Mouse (Mus musculus): ENCODE measurements around the gene Gatad2a. TPM values are rescaled to one million over a fixed set of nuclear protein-coding genes. Genes with fewer than 3 reads are reported as not detected.
"Not testable (repeated sequence)": the region's sequence is repeated elsewhere in the genome, so short reads cannot be mapped to it uniquely, and the experiment has no call there.

Gene Gatad2a
- polyA plus RNA-seq, 1 experiment from 2014 or later = 58.9 TPM

DNA sequence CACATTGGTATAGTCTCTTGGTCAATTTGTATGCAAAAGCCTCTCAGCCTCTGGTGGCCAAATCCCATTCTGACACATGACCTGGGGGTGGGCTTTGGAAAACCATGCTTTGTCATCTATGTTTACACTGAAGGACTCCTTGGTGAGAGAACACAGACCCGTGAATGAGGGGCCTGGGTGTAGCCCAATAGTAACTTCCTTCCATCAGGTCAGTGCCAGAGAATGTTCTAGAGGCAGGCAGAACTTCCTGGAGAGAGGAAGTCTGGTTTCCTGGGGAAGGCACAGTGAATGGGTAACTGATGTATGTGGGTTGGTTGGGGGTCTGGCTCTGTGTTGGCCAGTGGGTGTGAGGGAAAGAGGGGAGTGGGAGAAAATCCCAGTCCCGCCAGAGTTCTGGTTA is 9.0 kb upstream of the Gatad2a start:
- Histone ChIP-seq H3K27ac (no peak overlapping the region), H3K9me3 (replicated peaks) (no peaks in the 10 kb centered on the region), H3K36me3 (no peaks in the 10 kb centered on the region), H3K4me3 (no peak overlapping the region), H3K27me3 (ENCODE audit: low read depth, poor library complexity, severe bottlenecking) (no peaks in the 10 kb centered on the region), H3K4me1 (peaks cover 10% of the 10 kb centered on the region)
- WGBS = 57% methylated on average over 2 of the region's 2 CpGs
- DNase-seq (ENCODE audit: low spot score) = no peak

DNA sequence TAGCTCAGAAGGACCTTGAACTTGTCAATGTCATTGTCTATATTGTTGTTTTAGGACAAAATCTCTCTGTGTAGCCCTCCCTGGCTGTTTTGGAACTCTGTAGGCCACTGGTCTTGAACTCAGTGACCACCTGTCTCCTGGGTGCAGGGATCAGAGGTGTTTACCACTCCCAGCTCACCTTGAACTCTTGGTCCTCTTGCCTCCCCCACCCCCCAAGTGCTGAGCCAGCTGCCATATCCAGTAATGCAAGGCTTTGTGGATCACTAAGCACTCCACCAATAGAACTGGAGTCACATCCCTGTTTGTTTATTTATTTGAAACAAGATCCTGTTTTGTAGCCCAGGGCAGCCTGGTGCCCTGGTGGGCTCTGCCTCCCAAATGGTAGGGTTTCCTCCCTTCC is 8.2 kb upstream of the Gatad2a start:
- Histone ChIP-seq H3K9me3 (replicated peaks) (no peaks in the 10 kb centered on the region), H3K4me1 (peaks cover 10% of the 10 kb centered on the region), H3K27ac (no peak overlapping the region), H3K27me3 (ENCODE audit: low read depth, poor library complexity, severe bottlenecking) (no peaks in the 10 kb centered on the region), H3K36me3 (no peaks in the 10 kb centered on the region), H3K4me3 (no peak overlapping the region)
- no peak for DNase-seq (ENCODE audit: low spot score)

DNA sequence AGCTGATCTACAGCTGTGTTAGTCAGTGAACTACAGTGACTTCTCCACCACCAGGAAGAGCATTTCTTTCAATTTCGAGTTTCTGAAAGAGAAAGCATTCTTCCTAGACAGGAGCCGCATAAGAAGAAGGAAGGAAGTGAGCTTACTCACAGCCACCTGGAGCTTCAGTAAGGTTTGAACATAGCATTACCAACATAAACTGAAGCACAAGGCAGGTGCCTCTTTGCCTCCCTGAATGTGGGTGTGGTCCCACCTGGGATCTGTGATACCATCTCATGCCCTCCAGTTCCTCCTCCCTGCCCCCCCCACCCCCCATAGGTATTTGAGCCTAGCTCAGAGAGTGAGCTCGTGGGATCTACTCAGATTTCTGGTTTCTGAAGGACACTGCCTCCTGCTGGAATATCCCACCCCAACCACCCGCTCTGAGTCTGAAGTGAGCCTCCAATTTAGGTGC is 7.0 kb upstream of the Gatad2a start:
- Histone ChIP-seq H3K4me1 (peaks cover 10% of the 10 kb centered on the region), H3K4me3 (no peak overlapping the region), H3K27me3 (ENCODE audit: low read depth, poor library complexity, severe bottlenecking) (no peaks in the 10 kb centered on the region), H3K27ac (no peak overlapping the region), H3K36me3 (no peaks in the 10 kb centered on the region), H3K9me3 (replicated peaks) (no peaks in the 10 kb centered on the region)
- WGBS = 59% methylated on average over 4 of the region's 4 CpGs
- no peak for DNase-seq (ENCODE audit: low spot score)

DNA sequence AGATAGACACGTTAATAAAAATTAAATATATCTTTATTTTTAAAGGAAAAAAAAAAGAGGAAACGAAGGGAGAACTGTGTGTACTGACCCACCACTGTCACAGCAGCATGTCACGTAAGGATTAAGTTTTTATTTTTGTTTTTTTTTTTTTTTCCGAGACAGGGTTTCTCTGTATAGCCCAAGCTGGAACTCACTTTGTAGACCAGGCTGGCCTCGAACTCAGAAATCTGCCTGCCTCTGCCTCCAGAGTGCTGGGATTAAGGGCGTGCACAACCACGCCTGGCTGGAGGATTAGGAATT is 5.7 kb upstream of the Gatad2a start:
- 42% methylated on average over 7 of the region's 7 CpGs for WGBS
- DNase-seq (ENCODE audit: low spot score); H3K36me3 ChIP-seq; H3K27ac ChIP-seq; H3K9me3 ChIP-seq (replicated peaks); H3K27me3 ChIP-seq (ENCODE audit: low read depth, poor library complexity, severe bottlenecking): not testable (repeated sequence)
- Histone ChIP-seq H3K4me3 (peak overlapping the region; percentile 41; the same call in 1 of the 2 replicates), H3K4me1 (peaks cover 14% of the 10 kb centered on the region)

DNA sequence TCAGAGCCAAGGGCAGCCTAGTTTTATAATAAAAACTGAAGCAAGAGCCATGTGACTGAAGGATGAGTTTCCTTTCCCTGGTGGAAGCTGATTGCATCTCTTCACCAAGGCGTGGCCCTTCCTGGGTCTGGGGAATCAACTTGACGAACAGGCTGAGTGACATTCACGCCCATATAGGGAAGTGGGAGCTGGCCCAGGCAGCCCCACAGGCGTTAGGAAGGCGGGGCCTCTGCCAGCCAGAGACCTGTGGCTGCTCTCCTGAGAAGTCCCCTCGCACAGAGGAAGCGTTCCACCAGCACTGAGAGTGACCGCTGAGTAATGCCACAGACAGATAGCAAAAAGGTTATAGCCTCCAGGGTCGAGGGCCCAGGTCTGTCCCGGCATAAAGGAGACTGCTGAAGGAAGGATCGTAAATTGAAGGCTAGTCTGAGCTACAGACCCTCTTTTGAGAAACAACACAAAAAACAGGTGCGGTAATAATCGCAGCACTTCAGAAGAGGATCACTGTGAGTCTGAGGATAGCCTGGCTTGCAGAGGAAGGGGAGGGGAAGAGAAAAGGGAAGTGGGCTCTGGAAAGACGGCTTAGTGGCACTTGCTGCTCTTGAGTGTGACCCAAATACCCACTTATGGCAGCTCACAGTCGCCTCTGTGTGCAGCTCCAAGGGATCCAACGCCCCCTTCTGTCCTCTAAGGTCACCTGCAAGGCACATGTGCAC is 5.2 kb upstream of the Gatad2a start:
- H3K36me3 ChIP-seq = no peaks in the 10 kb centered on the region
- peaks cover 18% of the 10 kb centered on the region for H3K4me1 ChIP-seq
- H3K9me3 ChIP-seq (replicated peaks) = no peaks in the 10 kb centered on the region
- peak overlapping the region; percentile 57; the same call in 1 of the 2 replicates for H3K27ac ChIP-seq
- H3K4me3 ChIP-seq = peak overlapping the region; percentile 41
- DNase-seq (ENCODE audit: low spot score) = peak; percentile 50
- no peaks in the 10 kb centered on the region for H3K27me3 ChIP-seq (ENCODE audit: low read depth, poor library complexity, severe bottlenecking)
- 2% methylated on average over 16 of the region's 16 CpGs for WGBS

DNA sequence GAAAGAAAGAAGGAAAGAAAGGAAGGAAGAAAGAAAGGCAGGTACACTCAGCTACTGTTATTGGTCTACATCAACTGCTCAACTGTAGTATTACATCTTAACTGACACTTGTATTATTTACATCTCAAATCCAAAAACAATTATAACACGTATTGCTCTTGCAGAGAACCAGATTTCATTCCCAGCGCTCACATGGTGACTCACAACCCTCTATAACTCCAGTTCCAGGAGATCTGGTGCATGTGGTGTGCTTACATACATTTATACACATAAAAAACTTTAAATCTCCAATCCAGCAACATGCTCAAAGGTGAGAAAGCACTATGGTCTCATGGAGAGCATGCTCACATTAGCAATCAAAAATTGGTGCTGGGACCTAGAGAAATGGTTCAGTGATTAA is 4.0 kb upstream of the Gatad2a start:
- Histone ChIP-seq H3K27me3 (ENCODE audit: low read depth, poor library complexity, severe bottlenecking) (no peaks in the 10 kb centered on the region), H3K27ac (no peak overlapping the region), H3K9me3 (replicated peaks) (no peaks in the 10 kb centered on the region), H3K4me3 (no peak overlapping the region), H3K4me1 (peaks cover 21% of the 10 kb centered on the region), H3K36me3 (no peaks in the 10 kb centered on the region)
- DNase-seq (ENCODE audit: low spot score) = no peak
- 85% methylated on average over 2 of the region's 2 CpGs for WGBS

DNA sequence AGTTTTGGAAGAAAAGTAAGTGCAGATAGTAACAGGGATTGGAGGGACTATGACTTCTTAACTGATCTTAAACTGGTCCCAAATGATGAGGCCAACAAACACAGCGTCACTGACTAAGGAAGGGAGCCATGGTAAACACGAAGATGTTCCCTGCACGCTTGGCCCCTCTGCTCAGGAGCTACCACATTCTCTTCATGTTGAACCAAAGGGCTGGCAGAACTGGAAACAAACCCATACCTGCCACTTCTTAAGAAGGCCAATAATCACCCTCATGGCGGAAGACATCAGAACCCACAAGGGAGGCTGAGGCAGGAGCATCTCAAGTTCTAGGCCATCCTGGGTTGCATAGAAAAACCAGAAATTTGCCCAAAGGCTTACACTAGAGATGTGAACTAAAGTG is 3.1 kb upstream of the Gatad2a start:
- no peaks in the 10 kb centered on the region for H3K9me3 ChIP-seq (replicated peaks)
- peaks cover 27% of the 10 kb centered on the region for H3K4me1 ChIP-seq
- H3K4me3 ChIP-seq = no peak overlapping the region
- 96% methylated on average over 4 of the region's 4 CpGs for WGBS
- no peaks in the 10 kb centered on the region for H3K27me3 ChIP-seq (ENCODE audit: low read depth, poor library complexity, severe bottlenecking)
- no peak overlapping the region for H3K27ac ChIP-seq
- DNase-seq (ENCODE audit: low spot score) = no peak
- no peaks in the 10 kb centered on the region for H3K36me3 ChIP-seq

DNA sequence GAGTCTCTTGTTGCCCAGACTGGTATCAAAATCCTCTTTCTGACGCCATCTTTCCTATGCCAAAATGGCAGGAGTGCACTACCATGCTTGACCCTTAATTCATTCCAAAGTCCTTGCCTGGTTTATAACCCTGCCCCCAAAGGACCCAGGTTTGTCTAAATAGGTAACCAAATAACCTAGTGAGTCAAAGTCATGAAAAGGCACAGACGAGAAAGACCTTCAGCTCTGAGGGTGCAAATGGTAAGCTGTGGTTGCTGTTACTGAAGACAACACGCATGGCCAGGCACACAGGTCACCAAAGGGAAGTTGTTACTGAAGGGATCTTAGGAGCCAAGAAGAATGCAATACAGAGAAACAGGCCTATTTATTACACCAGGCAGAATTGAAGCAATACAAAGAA is 2.5 kb upstream of the Gatad2a start:
- WGBS = 94% methylated on average over 3 of the region's 3 CpGs
- Histone ChIP-seq H3K4me1 (peaks cover 29% of the 10 kb centered on the region), H3K27ac (no peak overlapping the region), H3K36me3 (no peaks in the 10 kb centered on the region), H3K27me3 (ENCODE audit: low read depth, poor library complexity, severe bottlenecking) (no peaks in the 10 kb centered on the region), H3K4me3 (no peak overlapping the region), H3K9me3 (replicated peaks) (no peaks in the 10 kb centered on the region)
- no peak for DNase-seq (ENCODE audit: low spot score)

DNA sequence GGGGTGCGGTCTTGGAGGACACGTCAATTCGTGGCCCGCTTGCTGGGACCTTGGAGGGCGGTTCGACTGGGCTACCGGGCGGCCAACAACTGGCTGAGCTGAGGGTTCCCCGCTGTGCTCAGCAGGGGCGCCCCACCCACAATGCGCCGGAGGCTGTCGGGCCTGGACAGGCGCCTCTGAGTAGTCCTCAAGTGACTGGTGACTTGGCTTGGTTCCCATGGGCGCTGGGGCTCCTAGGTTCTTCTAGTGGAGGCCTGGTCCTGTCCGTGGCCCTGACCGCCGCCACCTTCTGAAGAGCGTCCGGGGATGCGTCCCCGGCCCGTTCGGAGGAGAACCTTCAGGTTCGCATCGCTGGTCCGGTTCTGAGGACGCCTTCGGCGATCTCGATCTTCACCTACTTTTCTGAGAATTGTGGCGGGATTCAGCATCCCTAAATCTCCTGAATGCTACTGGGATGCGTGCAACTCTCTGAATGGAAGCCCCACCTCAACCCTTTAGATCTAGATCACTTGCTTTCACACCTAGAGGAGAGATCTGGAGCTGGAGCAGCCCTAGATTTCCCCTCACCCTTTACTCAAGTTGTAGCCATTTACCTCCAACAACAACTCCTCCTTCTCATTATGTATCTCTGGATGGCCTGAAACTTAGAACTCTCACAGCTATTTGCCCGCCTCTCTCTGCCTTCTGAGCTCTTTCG is 553 bp upstream of the Gatad2a start:
- Histone ChIP-seq H3K9me3 (replicated peaks) (no peaks in the 10 kb centered on the region), H3K4me1 (peaks cover 33% of the 10 kb centered on the region), H3K36me3 (peaks cover 14% of the 10 kb centered on the region), H3K27me3 (ENCODE audit: low read depth, poor library complexity, severe bottlenecking) (no peaks in the 10 kb centered on the region), H3K27ac (peak overlapping the region; percentile 92), H3K4me3 (peak overlapping the region; percentile 98)
- 4% methylated on average over 35 of the region's 35 CpGs for WGBS
- no peak for DNase-seq (ENCODE audit: low spot score)

DNA sequence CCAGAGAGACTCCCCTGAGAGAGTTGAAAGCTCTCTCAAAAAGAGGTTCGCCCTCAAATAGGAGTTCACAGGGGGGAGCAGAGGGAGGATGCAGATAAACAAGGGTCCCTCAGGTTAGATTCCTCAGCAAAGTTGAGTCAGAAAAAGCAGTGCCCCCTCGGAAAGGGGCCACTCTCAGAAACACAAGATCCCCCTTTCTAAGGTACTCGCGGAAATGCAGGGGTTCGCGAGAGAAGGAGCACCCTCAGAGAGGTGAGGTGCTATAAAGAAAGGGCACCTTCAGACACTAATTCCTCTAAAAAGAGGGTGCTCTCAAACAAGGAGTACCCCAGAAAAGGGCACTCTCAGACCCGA is 785 bp downstream of the Gatad2a start:
- Histone ChIP-seq H3K4me3 (peak overlapping the region; percentile 98), H3K27me3 (ENCODE audit: low read depth, poor library complexity, severe bottlenecking) (no peaks in the 10 kb centered on the region), H3K4me1 (peaks cover 25% of the 10 kb centered on the region), H3K9me3 (replicated peaks) (no peaks in the 10 kb centered on the region), H3K27ac (peak overlapping the region; percentile 92), H3K36me3 (peaks cover 14% of the 10 kb centered on the region)
- WGBS = under 1% methylated on average over 7 of the region's 7 CpGs
- DNase-seq (ENCODE audit: low spot score) = no peak

DNA sequence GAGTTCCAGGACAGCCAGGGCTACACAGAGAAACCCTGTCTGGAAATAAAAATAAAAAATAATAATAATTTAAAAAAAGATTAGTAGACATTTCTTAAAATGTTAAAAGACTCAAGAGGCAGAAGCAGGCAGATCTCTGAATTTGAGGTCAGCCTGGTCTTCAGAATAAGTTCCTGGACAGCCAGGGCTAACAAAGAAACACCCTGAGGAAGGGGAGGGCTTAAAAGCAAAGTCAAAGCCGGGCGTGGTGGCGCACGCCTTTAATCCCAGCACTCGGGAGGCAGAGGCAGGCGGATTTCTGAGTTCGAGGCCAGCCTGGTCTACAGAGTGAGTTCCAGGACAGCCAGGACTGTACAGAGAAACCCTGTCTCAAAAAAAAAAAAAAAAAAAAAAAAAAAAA is 7.2 kb downstream of the Gatad2a start:
- not testable (repeated sequence) for H3K4me3 ChIP-seq; H3K4me1 ChIP-seq; H3K27ac ChIP-seq; DNase-seq (ENCODE audit: low spot score); H3K9me3 ChIP-seq (replicated peaks); H3K27me3 ChIP-seq (ENCODE audit: low read depth, poor library complexity, severe bottlenecking)
- peaks cover 16% of the 10 kb centered on the region for H3K36me3 ChIP-seq
- 92% methylated on average over 7 of the region's 7 CpGs for WGBS

DNA sequence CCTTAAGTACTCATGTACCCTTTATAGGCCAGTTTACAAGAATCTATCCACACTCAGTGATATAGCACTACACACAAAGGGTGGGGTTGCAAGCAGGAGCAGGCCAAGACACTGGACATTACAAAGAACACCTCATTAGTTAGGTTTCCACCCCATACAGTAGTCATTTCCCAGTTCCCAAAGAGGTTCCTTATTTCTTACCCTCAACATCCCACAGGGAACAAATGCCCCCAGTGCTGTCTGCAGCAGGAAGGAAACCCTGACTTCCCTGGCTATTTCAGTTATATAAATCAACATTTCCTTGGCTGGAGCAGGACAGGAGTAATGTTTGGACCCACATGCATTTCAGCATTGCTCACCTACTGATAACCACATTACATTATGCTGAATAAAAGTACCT is 8.4 kb downstream of the Gatad2a start:
- H3K4me1 ChIP-seq = no peaks in the 10 kb centered on the region
- DNase-seq (ENCODE audit: low spot score) = no peak

DNA sequence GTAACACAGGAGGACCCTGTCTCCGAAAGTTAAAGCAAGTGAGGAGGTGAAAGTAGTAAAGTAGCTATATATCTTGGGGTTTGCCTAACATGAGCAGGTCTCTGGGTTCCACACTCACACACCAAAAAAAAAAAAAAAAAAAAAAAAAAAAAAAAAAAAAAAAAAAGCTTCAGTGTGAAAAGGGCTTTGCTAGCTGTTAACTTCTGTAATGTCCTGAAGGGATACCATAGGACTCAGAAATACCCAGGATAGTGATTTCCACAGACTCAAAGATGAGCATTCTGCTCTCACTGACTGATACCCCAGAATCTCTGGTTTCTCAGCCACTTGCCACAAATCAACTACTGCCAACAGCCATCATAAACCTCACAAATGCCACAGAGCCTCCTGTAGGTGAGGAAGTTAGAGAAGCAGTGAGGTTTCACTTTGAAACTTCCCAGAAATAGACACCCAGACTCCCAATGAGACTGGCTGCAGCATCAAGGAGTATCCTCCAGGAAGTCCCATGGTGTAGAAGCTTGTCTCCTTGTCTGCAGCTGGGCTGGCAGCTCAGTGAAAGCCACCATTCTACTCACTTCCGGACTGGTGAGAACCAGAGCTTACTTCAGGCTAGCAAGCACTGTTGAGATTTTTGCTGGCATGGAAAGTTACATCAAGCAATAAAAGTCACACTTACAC is 11.2 kb downstream of the Gatad2a start:
- Histone ChIP-seq H3K4me1 (no peaks in the 10 kb centered on the region), H3K27me3 (ENCODE audit: low read depth, poor library complexity, severe bottlenecking) (no peaks in the 10 kb centered on the region), H3K4me3 (no peak overlapping the region), H3K27ac (no peak overlapping the region), H3K36me3 (0 out of 2 replicates have a peak, but pooled peaks cover 2% of the 10 kb centered on the region), H3K9me3 (replicated peaks) (no peaks in the 10 kb centered on the region)
- WGBS = 85% methylated on average over 2 of the region's 2 CpGs
- no peak for DNase-seq (ENCODE audit: low spot score)

More for the DNA sequence above, 8.4 kb downstream of the Gatad2a start:
- no peak overlapping the region for H3K27ac ChIP-seq
- H3K4me3 ChIP-seq = no peak overlapping the region
- H3K36me3 ChIP-seq = peaks cover 10% of the 10 kb centered on the region
- no peaks in the 10 kb centered on the region for H3K27me3 ChIP-seq (ENCODE audit: low read depth, poor library complexity, severe bottlenecking)
- H3K9me3 ChIP-seq (replicated peaks) = no peaks in the 10 kb centered on the region
